Mouse (Mus musculus) limb, embryonic 14.5 days (tissue): ENCODE data around the gene Lrrn2. TPM values are rescaled to one million over a fixed set of nuclear protein-coding genes. Genes with fewer than 3 reads are reported as not detected.

Experiments used
- ATAC-seq: fragments of 200-750 bp; cut with Nextera tagmentation; 2 replicates; pipeline ENCODE4 v1.8.0; 2017; ENCODE audit warnings: low read depth, moderate number of reproducible peaks, moderate TSS enrichment; ENCODE audit not compliant: low FRiP score
- DNase-seq: peaks from one replicate; pipeline ENCODE4 v3.0.0-alpha.2; 2015; ENCODE audit warnings: low spot score
- H3K27ac ChIP-seq: fragments of 300-500 bp; sonication (generic); replicated peaks from 2 replicates; pipeline ENCODE4 v1.5.1; 2014; ENCODE audit warnings: low read depth, mild to moderate bottlenecking, low read length, moderate library complexity, mixed read lengths
- H3K27me3 ChIP-seq: fragments of 300-500 bp; sonication (generic); 2 replicates; pipeline ENCODE4 v1.6.1; 2014; ENCODE audit warnings: low read length, mixed read lengths; ENCODE audit not compliant: control insufficient read depth, insufficient read depth
- H3K36me3 ChIP-seq: fragments of 300-500 bp; sonication (generic); 2 replicates; pipeline ENCODE4 v1.6.1; 2014; ENCODE audit warnings: mild to moderate bottlenecking, low read length, moderate library complexity, mixed read lengths; ENCODE audit not compliant: control insufficient read depth, insufficient read depth
- H3K4me1 ChIP-seq: fragments of 300-500 bp; sonication (generic); 2 replicates; pipeline ENCODE4 v1.6.1; 2014; ENCODE audit warnings: antibody characterized with exemption, low read length, mixed read lengths; ENCODE audit not compliant: control insufficient read depth, insufficient read depth
- H3K4me2 ChIP-seq: fragments of 300-500 bp; sonication (generic); replicated peaks from 2 replicates; pipeline ENCODE4 v1.6.1; 2014; ENCODE audit warnings: low read depth, mild to moderate bottlenecking, low read length, moderate library complexity; ENCODE audit not compliant: severe bottlenecking
- H3K4me3 ChIP-seq: fragments of 300-500 bp; sonication (generic); replicated peaks from 2 replicates; pipeline ENCODE4 v1.5.1; 2014; ENCODE audit warnings: low read length
- H3K9ac ChIP-seq: fragments of 300-500 bp; sonication (generic); 2 replicates; pipeline ENCODE4 v1.6.1; 2014; ENCODE audit warnings: mild to moderate bottlenecking, low read depth, low read length, moderate library complexity; ENCODE audit not compliant: severe bottlenecking
- H3K9me3 ChIP-seq: fragments of 300-500 bp; sonication (generic); 2 replicates; pipeline ENCODE4 v1.6.1; 2016; ENCODE audit warnings: low read length; ENCODE audit not compliant: control insufficient read depth
- POLR2A ChIP-seq: fragments of 200-500 bp; IDR thresholded peaks from 2 replicates; pipeline ENCODE4 v1.8.0; 2012; ENCODE audit warnings: inconsistent platforms, mild to moderate bottlenecking, moderate library complexity, borderline replicate concordance; ENCODE audit not compliant: insufficient read depth, insufficient read length; ENCODE audit errors: extremely low read depth
- WGBS: fragments of 180-500 bp; shearing (Covaris S2); extraction: QIAGEN DNeasy Blood & Tissue Kit; methylation state at CpG from one replicate; pipeline ENCODE4 v1.1.7; 2014; 5-methylcytosine and 5-hydroxymethylcytosine counted together
- polyA plus RNA-seq, 2 experiments: library from polyadenylated mRNA; depleted of rRNA in 1 of 2; stranded (reverse) in 1 of 2; unstranded in 1 of 2; fragments of >200 nt; fragmentation: Nextera tagmentation in 1 of 2; extraction: Ambion mirVana in 1 of 2; gene quantifications; 2 replicates each; pipeline versions ENCODE4 v1.2.1 to v1.2.3; 2012 to 2014

Gene Lrrn2
- polyA plus RNA-seq, 2 experiments = 5.6 to 7.0 TPM

DNA sequence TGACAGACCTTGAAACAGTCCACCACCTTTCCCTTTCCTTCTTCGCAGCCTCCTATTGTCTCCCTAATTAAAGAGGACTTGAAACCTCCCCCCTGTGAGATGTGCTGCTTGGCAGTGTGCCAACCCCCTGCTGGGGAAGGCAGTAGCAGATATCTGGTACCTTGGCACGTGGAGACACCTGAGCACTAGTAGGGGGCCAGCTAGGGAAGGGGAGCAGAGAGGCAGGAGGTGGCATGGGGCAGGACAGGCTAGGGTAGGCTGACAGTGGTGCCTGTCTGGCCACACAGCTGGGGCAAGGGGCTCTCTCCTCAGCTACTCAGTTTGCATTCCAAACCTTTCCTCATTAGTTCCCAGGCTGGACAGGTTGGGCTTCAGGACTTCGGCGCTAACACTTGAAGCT is 29.0 kb downstream of the Lrrn2 start:
- Histone ChIP-seq H3K4me2 (no peak overlapping the region), H3K27me3 (no peaks in the 10 kb centered on the region), H3K9ac (no peak overlapping the region), H3K36me3 (no peaks in the 10 kb centered on the region), H3K9me3 (no peaks in the 10 kb centered on the region), H3K4me1 (no peaks in the 10 kb centered on the region), H3K4me3 (no peak overlapping the region), H3K27ac (no peak overlapping the region)
- DNase-seq = no peak
- ATAC-seq = no peak
- no peak for TF ChIP-seq POLR2A
- 65% methylated on average over 4 of the region's 4 CpGs for WGBS

DNA sequence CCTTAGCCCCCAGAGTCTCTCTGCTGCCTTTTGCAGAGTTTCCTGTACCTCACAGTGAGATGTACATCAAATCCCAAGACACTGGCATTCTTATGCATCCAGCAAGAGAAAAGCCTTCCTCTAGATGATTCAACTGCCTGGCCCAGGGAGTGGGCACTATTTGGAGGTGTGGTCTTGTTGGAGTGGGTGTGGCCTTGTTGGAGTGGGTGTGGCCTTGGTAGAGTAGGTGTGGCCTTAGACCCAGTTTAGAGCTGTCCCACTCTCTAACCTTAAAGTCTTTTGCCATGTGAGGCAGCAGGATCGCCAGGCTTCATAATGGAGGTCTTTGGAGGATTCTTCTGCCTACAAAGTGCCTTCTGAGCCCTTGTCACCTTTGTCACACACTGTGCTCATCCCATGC is 29.9 kb downstream of the Lrrn2 start:
- DNase-seq (no peak), ATAC-seq (no peak)
- 61% methylated on average over 1 of the region's 1 CpGs for WGBS
- Histone ChIP-seq H3K4me1 (no peaks in the 10 kb centered on the region), H3K27ac (no peak overlapping the region), H3K4me3 (no peak overlapping the region), H3K9me3 (no peaks in the 10 kb centered on the region), H3K9ac (no peak overlapping the region), H3K36me3 (no peaks in the 10 kb centered on the region), H3K27me3 (no peaks in the 10 kb centered on the region), H3K4me2 (no peak overlapping the region)
- no peak for TF ChIP-seq POLR2A

DNA sequence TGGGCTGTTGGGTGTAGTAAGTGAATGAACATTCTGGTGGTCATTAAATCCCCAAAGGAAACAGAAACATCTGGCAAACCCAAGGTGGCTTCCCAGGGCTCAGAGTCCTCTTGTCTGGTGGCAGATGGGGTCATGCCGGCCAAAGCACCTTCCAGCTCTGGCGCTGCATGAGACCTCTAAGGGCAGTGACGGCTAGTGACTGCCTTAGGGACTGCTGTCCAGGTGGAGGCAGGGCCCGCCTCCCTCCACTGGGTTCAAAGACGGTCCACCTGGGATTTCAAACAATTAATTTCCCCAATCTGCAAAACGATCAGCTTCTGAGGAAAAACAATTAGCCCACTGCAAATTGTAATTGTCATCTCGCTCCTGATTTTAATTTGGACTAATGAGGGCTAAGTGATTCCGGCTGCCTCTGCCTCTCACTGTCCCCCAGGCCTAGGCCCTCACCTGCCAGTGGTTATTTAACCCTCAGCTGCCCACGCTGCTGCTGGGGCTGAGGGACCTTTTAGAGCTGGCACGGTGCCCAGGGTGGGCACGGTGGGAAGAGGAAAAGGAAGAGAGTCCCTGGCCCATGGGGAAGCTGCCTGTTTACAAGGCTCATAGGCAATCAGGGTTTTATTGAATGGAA is 30.5 kb downstream of the Lrrn2 start:
- TF ChIP-seq POLR2A = no peak
- DNase-seq (no peak), ATAC-seq (no peak)
- Histone ChIP-seq H3K9me3 (no peaks in the 10 kb centered on the region), H3K4me1 (no peaks in the 10 kb centered on the region), H3K4me3 (no peak overlapping the region), H3K27ac (no peak overlapping the region), H3K36me3 (no peaks in the 10 kb centered on the region), H3K27me3 (no peaks in the 10 kb centered on the region), H3K9ac (no peak overlapping the region), H3K4me2 (no peak overlapping the region)
- WGBS = 19% methylated on average over 11 of the region's 11 CpGs

DNA sequence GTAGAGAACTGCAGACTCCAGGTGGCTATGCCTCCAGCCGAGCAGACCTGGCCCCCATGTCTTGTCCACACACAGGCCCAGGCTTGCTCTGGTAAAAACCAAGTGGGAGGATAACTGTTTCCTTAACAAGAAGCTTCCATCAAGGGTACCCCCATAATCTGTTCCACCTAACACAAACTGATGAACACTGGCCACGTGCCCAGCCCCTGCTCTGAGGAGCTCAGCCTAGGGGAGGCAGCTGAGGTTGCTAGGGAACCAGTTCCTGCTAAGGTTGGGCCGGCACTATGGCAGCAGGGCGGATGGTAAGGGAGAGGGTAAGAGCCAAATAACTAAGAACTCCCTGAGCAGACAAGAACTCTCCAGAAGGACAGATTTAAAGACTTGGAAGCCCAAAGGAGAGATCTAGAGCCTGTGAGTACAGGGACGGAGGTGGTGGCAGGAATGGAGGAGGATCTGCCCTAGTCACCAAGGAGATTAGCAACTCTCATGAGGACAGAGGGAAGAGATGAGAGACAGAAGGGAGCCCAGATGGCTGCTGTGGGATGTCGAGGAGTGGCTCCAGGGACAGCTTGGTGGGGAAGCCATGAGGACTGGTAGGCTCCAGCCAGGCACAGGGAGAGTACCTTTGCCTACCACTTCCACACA is 35.9 kb downstream of the Lrrn2 start:
- H3K27ac ChIP-seq = no peak overlapping the region
- no peak overlapping the region for H3K9ac ChIP-seq
- no peak for TF ChIP-seq POLR2A
- H3K9me3 ChIP-seq = no peaks in the 10 kb centered on the region
- H3K27me3 ChIP-seq = no peaks in the 10 kb centered on the region; the same call in 1 of the 2 replicates
- ATAC-seq = no peak
- no peak overlapping the region for H3K4me3 ChIP-seq
- H3K36me3 ChIP-seq = no peaks in the 10 kb centered on the region
- DNase-seq = no peak
- 55% methylated on average over 6 of the region's 6 CpGs for WGBS
- no peak overlapping the region for H3K4me2 ChIP-seq
- H3K4me1 ChIP-seq = peaks cover 9% of the 10 kb centered on the region

DNA sequence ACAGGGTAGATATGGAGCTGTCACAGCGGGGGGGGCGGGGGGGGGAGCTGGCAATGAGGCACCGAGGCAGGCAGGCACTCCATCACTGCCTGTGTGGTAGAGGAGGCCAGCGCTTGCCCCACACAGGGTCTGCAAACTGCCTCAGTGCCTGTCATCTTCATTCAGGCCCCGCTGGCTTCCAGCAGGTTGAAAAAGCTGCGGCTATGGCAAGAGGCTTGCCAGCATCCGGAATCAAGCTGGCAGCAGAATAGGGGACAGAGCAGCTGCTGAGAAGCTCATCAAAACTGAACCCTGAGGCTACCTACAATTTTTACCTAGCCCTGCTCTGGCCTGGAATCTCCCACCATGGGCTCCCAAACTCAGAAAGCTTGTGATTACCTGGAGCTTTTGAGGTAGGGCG is 37.5 kb downstream of the Lrrn2 start:
- 10% methylated on average over 7 of the region's 8 CpGs for WGBS
- DNase-seq = no peak

More for the DNA sequence above, 37.5 kb downstream of the Lrrn2 start:
- ATAC-seq = no peak
- no peak overlapping the region for H3K9ac ChIP-seq
- H3K27ac ChIP-seq = no peak overlapping the region
- no peak overlapping the region for H3K4me2 ChIP-seq
- TF ChIP-seq POLR2A = no peak
- H3K27me3 ChIP-seq = no peaks in the 10 kb centered on the region; the same call in 1 of the 2 replicates
- no peak overlapping the region for H3K4me3 ChIP-seq
- H3K36me3 ChIP-seq = no peaks in the 10 kb centered on the region
- H3K9me3 ChIP-seq = no peaks in the 10 kb centered on the region
- H3K4me1 ChIP-seq = peaks cover 9% of the 10 kb centered on the region
